Mouse (Mus musculus) heart, adult 2 months (tissue): ENCODE measurements around the gene Krtap9-5. TPM values are rescaled to one million over a fixed set of nuclear protein-coding genes. Genes with fewer than 3 reads are reported as not detected.

ENCODE experiments used
- DNase-seq, 2 experiments: peaks; one replicate each; pipeline ENCODE4 v3.0.0; 2021
- H3K27ac ChIP-seq: fragments of 200-600 bp; 2 replicates; pipeline ENCODE4 v1.8.1; 2022
- H3K27me3 ChIP-seq: fragments of 200-500 bp; 2 replicates; pipeline ENCODE4 v1.6.1; 2012; ENCODE audit warnings: mild to moderate bottlenecking, low read length, inconsistent platforms, mixed read lengths; ENCODE audit not compliant: control insufficient read depth, insufficient read depth
- H3K36me3 ChIP-seq: fragments of 200-500 bp; 2 replicates; pipeline ENCODE4 v1.6.1; 2012; ENCODE audit warnings: low read length, inconsistent platforms; ENCODE audit not compliant: control insufficient read depth, insufficient read depth
- H3K4me1 ChIP-seq: fragments of 200-500 bp; 2 replicates; pipeline ENCODE4 v1.6.1; 2011; ENCODE audit warnings: low read length; ENCODE audit not compliant: control insufficient read depth, insufficient read depth
- H3K4me3 ChIP-seq: fragments of 200-600 bp; 2 replicates; pipeline ENCODE4 v1.8.1; 2022
- H3K79me2 ChIP-seq: fragments of 200-500 bp; replicated peaks from 2 replicates; pipeline ENCODE4 v1.6.1; 2012; ENCODE audit warnings: mild to moderate bottlenecking, inconsistent platforms, low read length, moderate library complexity, mixed read lengths; ENCODE audit not compliant: control insufficient read depth, insufficient read depth
- H3K9ac ChIP-seq: fragments of 200-500 bp; 2 replicates; pipeline ENCODE4 v1.6.1; 2012; ENCODE audit warnings: low read depth, mild to moderate bottlenecking, control low read depth, inconsistent platforms, low read length, mixed read lengths
- CTCF ChIP-seq: fragments of 200-600 bp; IDR thresholded peaks from 2 replicates; pipeline ENCODE4 v1.8.1; 2022; ENCODE audit warnings: antibody characterized with exemption, mild to moderate bottlenecking, moderate library complexity
- EP300 ChIP-seq: fragments of 200-500 bp; IDR thresholded peaks from 2 replicates; pipeline ENCODE4 v1.6.1; 2011; ENCODE audit warnings: low read depth, low read length, control low read depth; ENCODE audit not compliant: insufficient read depth
- POLR2A ChIP-seq: fragments of 200-500 bp; IDR thresholded peaks from 2 replicates; pipeline ENCODE4 v1.6.1; 2011; ENCODE audit warnings: mild to moderate bottlenecking, low read depth, low read length, control low read depth; ENCODE audit not compliant: insufficient read depth
- WGBS: fragments of 180-500 bp; shearing (Covaris S2); methylation state at CpG from one replicate; pipeline ENCODE4 v1.1.7; 2018; 5-methylcytosine and 5-hydroxymethylcytosine counted together
- intact Hi-C: fragments of 180-260 bp; cut with DNase I; formaldehyde crosslinking; loops from one replicate; pipeline ENCODE4 v1.15.1; 2025
- polyA plus RNA-seq: library from polyadenylated mRNA; depleted of rRNA; stranded (reverse); fragments of >200 nt; gene quantifications from 2 replicates; pipeline ENCODE4 v1.2.3, GENCODE M21; 2012; rRNA removed
- total RNA-seq, 2 experiments: library from RNA; stranded (reverse); gene quantifications; 2 replicates each; pipeline ENCODE4 v1.2.3; 2021

Gene Krtap9-5
- total and polyA plus RNA-seq, 3 experiments = not detected

- no peak for DNase-seq
- TF ChIP-seq EP300 (no peak), CTCF (no peak), POLR2A (no peak)
- Histone ChIP-seq H3K4me3 (no peak overlapping the region), H3K27me3 (peaks cover 5% of the 10 kb centered on the region), H3K9ac (no peak overlapping the region), H3K4me1 (no peaks in the 10 kb centered on the region), H3K36me3 (no peaks in the 10 kb centered on the region), H3K27ac (no peak overlapping the region), H3K79me2 (no peaks in the 10 kb centered on the region)
- WGBS = 87% methylated on average over 3 of the region's 3 CpGs
- intact Hi-C loops = no loop called here
Measured at GRCm38 (mm10) chr11:99988530-99988929, 40.3 kb downstream of the Krtap9-5 start.

- TF ChIP-seq POLR2A = no peak
- no peak for TF ChIP-seq CTCF
- no peak for TF ChIP-seq EP300
- Histone ChIP-seq H3K27me3 (peaks cover 7% of the 10 kb centered on the region), H3K4me1 (no peaks in the 10 kb centered on the region), H3K27ac (no peak overlapping the region), H3K79me2 (no peaks in the 10 kb centered on the region), H3K4me3 (no peak overlapping the region), H3K9ac (no peak overlapping the region), H3K36me3 (no peaks in the 10 kb centered on the region)
- no peak for DNase-seq
- intact Hi-C loops = no loop called here
- 77% methylated on average over 6 of the region's 6 CpGs for WGBS
Measured at GRCm38 (mm10) chr11:99989881-99990405, 41.7 kb downstream of the Krtap9-5 start.

GRCm38 (mm10) chr11:99990571-99990970 is 42.3 kb downstream of the Krtap9-5 start:
- Histone ChIP-seq H3K79me2 (no peaks in the 10 kb centered on the region), H3K4me1 (no peaks in the 10 kb centered on the region), H3K9ac (no peak overlapping the region), H3K36me3 (no peaks in the 10 kb centered on the region), H3K27ac (no peak overlapping the region), H3K27me3 (peaks cover 7% of the 10 kb centered on the region), H3K4me3 (no peak overlapping the region)
- 77% methylated on average over 3 of the region's 3 CpGs for WGBS
- intact Hi-C loops = no loop called here
- no peak for DNase-seq
- TF ChIP-seq CTCF = no peak
- no peak for TF ChIP-seq EP300
- TF ChIP-seq POLR2A = no peak

- Histone ChIP-seq H3K4me3 (no peak within 1 kb of the TSS), H3K36me3 (no peaks in the 10 kb centered on the region), H3K9ac (no peak within 1 kb of the TSS), H3K4me1 (no peaks in the 10 kb centered on the region), H3K79me2 (no peaks in the 10 kb centered on the region), H3K27ac (no peak within 1 kb of the TSS), H3K27me3 (peaks cover 7% of the 10 kb centered on the region)
- no peak for DNase-seq
- WGBS = 29% methylated on average over 26 of the region's 26 CpGs
- intact Hi-C loops = no loop called here
- TF ChIP-seq CTCF = no peak
- TF ChIP-seq EP300 = no peak
- TF ChIP-seq POLR2A = no peak
Measured at GRCm38 (mm10) chr11:99993620-99994383, 45.5 kb downstream of the Krtap9-5 start, which contains the start of gene Krtap17-1. Gene Krtap17-1 (minus strand): TSS chr11:99993994.

- TF ChIP-seq POLR2A (no peak), EP300 (no peak), CTCF (no peak)
- no peak overlapping the region for H3K4me3 ChIP-seq
- H3K27me3 ChIP-seq = peaks cover 7% of the 10 kb centered on the region
- no peak overlapping the region for H3K9ac ChIP-seq
- DNase-seq = no peak
- no peaks in the 10 kb centered on the region for H3K36me3 ChIP-seq
- no peaks in the 10 kb centered on the region for H3K79me2 ChIP-seq
- WGBS = 60% methylated on average over 4 of the region's 4 CpGs
- H3K27ac ChIP-seq = no peak overlapping the region
- intact Hi-C loops = no loop called here
- no peaks in the 10 kb centered on the region for H3K4me1 ChIP-seq
Measured at GRCm38 (mm10) chr11:99994384-99994661, 46.0 kb downstream of the Krtap9-5 start.

- Histone ChIP-seq H3K36me3 (no peaks in the 10 kb centered on the region), H3K27me3 (no peaks in the 10 kb centered on the region; the same call in 1 of the 2 replicates), H3K79me2 (no peaks in the 10 kb centered on the region), H3K27ac (no peak overlapping the region), H3K4me1 (no peaks in the 10 kb centered on the region), H3K4me3 (no peak overlapping the region), H3K9ac (no peak overlapping the region)
- intact Hi-C loops = no loop called here
- 83% methylated on average over 7 of the region's 7 CpGs for WGBS
- no peak for DNase-seq
- TF ChIP-seq POLR2A = no peak
- TF ChIP-seq CTCF = no peak
- no peak for TF ChIP-seq EP300
Measured at GRCm38 (mm10) chr11:99999091-99999490, 50.8 kb downstream of the Krtap9-5 start.

Other genes with a start within 250 kb of the Krtap9-5 start
Only the 30 nearest of the 32 such genes appear.
- not detected for gene Gm11595, start 175.6 kb upstream of the Krtap9-5 start, total RNA-seq
- gene Gm11595, start 175.6 kb upstream of the Krtap9-5 start, polyA plus RNA-seq = not detected in 2 replicates
- gene Krtap4-8, start 167.8 kb upstream of the Krtap9-5 start, total RNA-seq = not detected
- gene Krtap4-8, start 167.8 kb upstream of the Krtap9-5 start, polyA plus RNA-seq = not detected in 2 replicates
- not detected for gene Krtap4-9, start 163.3 kb upstream of the Krtap9-5 start, total RNA-seq
- gene Krtap4-9, start 163.3 kb upstream of the Krtap9-5 start, polyA plus RNA-seq = not detected in 2 replicates
- not detected for gene Gm11596, start 155.0 kb upstream of the Krtap9-5 start, total RNA-seq
- not detected in 2 replicates for gene Gm11596, start 155.0 kb upstream of the Krtap9-5 start, polyA plus RNA-seq
- gene Gm11569, start 149.5 kb upstream of the Krtap9-5 start, total RNA-seq = not detected
- gene Gm11569, start 149.5 kb upstream of the Krtap9-5 start, polyA plus RNA-seq = not detected in 2 replicates
- gene Gm11554, start 144.0 kb upstream of the Krtap9-5 start, total RNA-seq = not detected
- not detected in 2 replicates for gene Gm11554, start 144.0 kb upstream of the Krtap9-5 start, polyA plus RNA-seq
- not detected for gene Krtap4-13, start 138.6 kb upstream of the Krtap9-5 start, total RNA-seq
- gene Krtap4-13, start 138.6 kb upstream of the Krtap9-5 start, polyA plus RNA-seq = not detected in 2 replicates
- gene Gm11564, start 132.8 kb upstream of the Krtap9-5 start, total RNA-seq = not detected
- gene Gm11564, start 132.8 kb upstream of the Krtap9-5 start, polyA plus RNA-seq = not detected in 2 replicates
- gene 2300003K06Rik, start 110.4 kb upstream of the Krtap9-5 start, total RNA-seq = not detected
- not detected in 2 replicates for gene 2300003K06Rik, start 110.4 kb upstream of the Krtap9-5 start, polyA plus RNA-seq
- gene Krtap4-16, start 96.9 kb upstream of the Krtap9-5 start, total RNA-seq = not detected
- gene Krtap4-16, start 96.9 kb upstream of the Krtap9-5 start, polyA plus RNA-seq = not detected in 2 replicates
- not detected for gene Gm11568, start 90.6 kb upstream of the Krtap9-5 start, total RNA-seq
- not detected in 2 replicates for gene Gm11568, start 90.6 kb upstream of the Krtap9-5 start, polyA plus RNA-seq
- not detected for gene Gm11559, start 84.0 kb upstream of the Krtap9-5 start, total RNA-seq
- gene Gm11559, start 84.0 kb upstream of the Krtap9-5 start, polyA plus RNA-seq = not detected in 2 replicates
- gene Krtap9-1, start 75.1 kb upstream of the Krtap9-5 start, total RNA-seq = not detected
- gene Krtap9-1, start 75.1 kb upstream of the Krtap9-5 start, polyA plus RNA-seq = not detected in 2 replicates
- not detected for gene Gm11567, start 69.3 kb upstream of the Krtap9-5 start, total RNA-seq
- gene Gm11567, start 69.3 kb upstream of the Krtap9-5 start, polyA plus RNA-seq = not detected in 2 replicates
- not detected for gene Krtap31-1, start 40.6 kb upstream of the Krtap9-5 start, total RNA-seq
- gene Krtap31-1, start 40.6 kb upstream of the Krtap9-5 start, polyA plus RNA-seq = not detected in 2 replicates
- not detected for gene Gm11565, start 33.7 kb upstream of the Krtap9-5 start, total RNA-seq
- not detected in 2 replicates for gene Gm11565, start 33.7 kb upstream of the Krtap9-5 start, polyA plus RNA-seq
- not detected for gene Krtap31-2, start 12.2 kb upstream of the Krtap9-5 start, total RNA-seq
- not detected in 2 replicates for gene Krtap31-2, start 12.2 kb upstream of the Krtap9-5 start, polyA plus RNA-seq
- gene Krtap29-1, start 30.6 kb downstream of the Krtap9-5 start, total RNA-seq = not detected
- not detected in 2 replicates for gene Krtap29-1, start 30.6 kb downstream of the Krtap9-5 start, polyA plus RNA-seq
- gene Krtap16-1, start 38.1 kb downstream of the Krtap9-5 start, total RNA-seq = not detected
- not detected in 2 replicates for gene Krtap16-1, start 38.1 kb downstream of the Krtap9-5 start, polyA plus RNA-seq
- not detected for gene Krtap17-1, start 45.5 kb downstream of the Krtap9-5 start, total RNA-seq
- gene Krtap17-1, start 45.5 kb downstream of the Krtap9-5 start, polyA plus RNA-seq = not detected in 2 replicates
- not detected for gene Krt33a, start 67.7 kb downstream of the Krtap9-5 start, total RNA-seq
- not detected in 2 replicates for gene Krt33a, start 67.7 kb downstream of the Krtap9-5 start, polyA plus RNA-seq
- not detected for gene Krt33b, start 81.4 kb downstream of the Krtap9-5 start, total RNA-seq
- gene Krt33b, start 81.4 kb downstream of the Krtap9-5 start, polyA plus RNA-seq = not detected in 2 replicates
- not detected for gene Krt34, start 93.1 kb downstream of the Krtap9-5 start, total RNA-seq
- not detected in 2 replicates for gene Krt34, start 93.1 kb downstream of the Krtap9-5 start, polyA plus RNA-seq
- gene Krt31, start 102.1 kb downstream of the Krtap9-5 start, total RNA-seq = not detected
- gene Krt31, start 102.1 kb downstream of the Krtap9-5 start, polyA plus RNA-seq = 0.08 TPM in 1 of 2 replicates, not detected in the other
- not detected for gene Krt32, start 139.8 kb downstream of the Krtap9-5 start, total RNA-seq
- gene Krt32, start 139.8 kb downstream of the Krtap9-5 start, polyA plus RNA-seq = not detected in 2 replicates
- not detected for gene Krt35, start 147.8 kb downstream of the Krtap9-5 start, total RNA-seq
- gene Krt35, start 147.8 kb downstream of the Krtap9-5 start, polyA plus RNA-seq = not detected in 2 replicates
- not detected for gene Krt36, start 157.2 kb downstream of the Krtap9-5 start, total RNA-seq
- gene Krt36, start 157.2 kb downstream of the Krtap9-5 start, polyA plus RNA-seq = 0.15 TPM in 1 of 2 replicates, not detected in the other
- gene Krt13, start 173.1 kb downstream of the Krtap9-5 start, total RNA-seq = not detected
- gene Krt13, start 173.1 kb downstream of the Krtap9-5 start, polyA plus RNA-seq = not detected in 2 replicates
- under 1 TPM in 1 of 2 experiments, not detected in 1; 0.23 TPM for gene Krt15, start 187.5 kb downstream of the Krtap9-5 start, total RNA-seq
- gene Krt15, start 187.5 kb downstream of the Krtap9-5 start, polyA plus RNA-seq = 0.26 and 5.0 TPM in 2 replicates
- gene Krt19, start 200.2 kb downstream of the Krtap9-5 start, total RNA-seq = 1 to 10 TPM; 6.9 to 8.5 TPM
- gene Krt19, start 200.2 kb downstream of the Krtap9-5 start, polyA plus RNA-seq = 8.0 and 27.0 TPM in 2 replicates